Mouse (Mus musculus) heart, postnatal 4 days (tissue): ENCODE data around the gene Npm3. TPM values are rescaled to one million over a fixed set of nuclear protein-coding genes. Genes with fewer than 3 reads are reported as not detected.

Source experiments
- DNase-seq: peaks from one replicate; pipeline ENCODE4 v3.0.0; 2021
- total RNA-seq, 2 experiments: library from RNA; stranded (reverse); gene quantifications; 2 replicates each; pipeline ENCODE4 v1.2.3; 2021

The Npm3 gene
- total RNA-seq, 2 experiments from 2014 or later = 25.4 to 27.8 TPM

DNA sequence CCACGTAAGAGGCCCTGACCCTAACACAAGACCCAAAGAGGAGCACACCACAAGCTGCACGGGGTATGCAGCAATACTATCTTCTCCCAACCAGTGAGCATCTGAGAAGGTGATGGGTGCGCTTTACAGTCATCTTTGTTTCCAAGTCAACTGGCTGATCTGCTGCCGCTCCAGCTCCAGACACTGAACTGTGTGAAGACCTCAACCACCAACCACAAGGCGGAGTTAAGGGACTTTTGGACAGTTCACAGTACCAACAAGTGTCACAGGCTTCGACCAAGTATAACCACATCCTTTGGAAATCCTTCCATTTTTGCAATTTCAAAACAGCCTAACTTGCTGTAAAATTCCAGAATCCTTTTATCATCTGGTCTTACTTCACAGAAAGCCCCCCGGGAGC is 2.5 kb upstream of the Npm3 start:
- no peak for DNase-seq

DNA sequence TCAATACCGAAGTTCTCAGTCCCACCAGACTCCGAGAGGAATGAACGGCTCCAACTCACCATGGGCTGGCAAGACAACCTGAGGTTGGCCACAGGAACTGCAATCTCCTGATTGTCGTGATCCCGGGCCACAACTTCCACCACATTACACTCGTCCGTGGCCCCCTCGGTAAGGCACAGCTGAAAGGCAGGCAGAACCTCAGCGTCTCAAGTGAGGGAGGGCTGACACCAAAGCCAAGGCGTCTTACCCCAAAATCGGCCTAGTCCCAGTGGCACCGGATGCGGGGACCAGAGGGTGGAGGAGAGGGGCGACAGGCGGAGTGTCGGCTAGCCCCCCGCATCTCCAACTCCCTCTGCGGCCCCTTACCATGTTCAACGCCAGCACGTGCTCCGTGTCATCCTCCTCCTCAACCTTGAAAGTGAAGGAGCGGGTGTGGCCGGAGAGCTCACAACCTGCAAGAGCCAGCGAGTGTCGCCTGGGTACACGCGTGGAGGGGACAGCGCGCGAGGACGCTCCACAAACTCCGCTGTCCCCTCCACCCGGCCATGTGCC is 624 bp downstream of the Npm3 start:
- DNase-seq = no peak

DNA sequence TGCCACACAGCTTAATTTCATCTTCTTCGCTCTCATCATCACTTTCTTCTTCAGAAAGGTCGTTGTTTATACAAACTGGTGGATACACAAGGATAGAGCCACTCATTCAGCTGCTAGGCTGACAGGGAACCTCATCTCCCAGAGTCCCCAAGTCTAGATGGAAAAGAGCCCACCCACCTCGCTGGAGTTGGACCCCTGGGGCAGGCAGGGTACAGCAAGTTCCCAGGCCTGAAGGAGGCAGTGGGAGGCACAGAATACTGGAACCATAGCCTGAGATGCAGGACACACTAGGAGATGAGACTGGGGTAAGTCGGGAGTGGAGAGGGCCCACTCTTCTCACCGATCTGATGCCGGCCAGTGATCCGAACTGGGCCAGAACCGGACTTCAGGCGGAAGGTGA is 1.2 kb downstream of the Npm3 start:
- no peak for DNase-seq

DNA sequence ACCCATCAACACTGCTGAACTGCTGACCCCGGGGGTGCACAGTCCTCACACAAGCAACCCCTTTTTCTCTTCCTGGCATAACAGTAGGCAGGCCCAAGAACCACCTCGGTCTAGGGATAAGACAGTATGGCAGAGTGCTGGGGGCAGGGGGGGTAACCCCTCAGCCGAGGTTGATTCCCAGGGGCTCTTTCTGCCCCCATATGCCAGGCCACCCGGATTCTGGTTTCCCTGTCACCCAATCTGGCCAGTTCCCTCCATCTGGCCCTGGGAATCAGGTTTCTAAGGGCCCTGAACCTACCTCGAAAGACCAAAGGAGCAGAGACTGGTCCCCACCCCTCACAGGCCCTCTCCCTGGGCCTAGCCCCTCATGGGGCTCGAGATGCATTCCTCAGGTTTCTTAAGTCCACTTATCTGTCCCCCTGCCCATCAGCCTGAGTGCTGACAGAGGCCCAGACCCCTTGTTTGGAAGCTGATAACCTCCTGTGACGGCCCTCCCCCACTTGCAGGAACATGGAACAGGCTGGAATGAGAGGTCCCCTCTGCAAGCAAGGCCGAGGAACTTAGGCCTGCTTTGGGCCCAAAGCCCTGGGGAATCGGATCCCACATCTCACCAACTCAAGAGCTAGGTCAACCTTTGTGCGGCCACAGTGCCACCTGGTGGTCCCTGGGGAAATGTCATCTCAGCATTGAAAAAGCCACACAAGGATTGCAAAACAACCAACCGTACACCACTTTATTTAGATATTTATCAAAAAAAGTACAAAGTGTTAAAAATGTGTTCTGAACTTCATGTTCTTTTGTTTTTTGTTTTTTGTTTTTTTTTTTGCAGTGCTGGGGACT is 2.1 kb downstream of the Npm3 start:
- DNase-seq = peak; percentile 90

DNA sequence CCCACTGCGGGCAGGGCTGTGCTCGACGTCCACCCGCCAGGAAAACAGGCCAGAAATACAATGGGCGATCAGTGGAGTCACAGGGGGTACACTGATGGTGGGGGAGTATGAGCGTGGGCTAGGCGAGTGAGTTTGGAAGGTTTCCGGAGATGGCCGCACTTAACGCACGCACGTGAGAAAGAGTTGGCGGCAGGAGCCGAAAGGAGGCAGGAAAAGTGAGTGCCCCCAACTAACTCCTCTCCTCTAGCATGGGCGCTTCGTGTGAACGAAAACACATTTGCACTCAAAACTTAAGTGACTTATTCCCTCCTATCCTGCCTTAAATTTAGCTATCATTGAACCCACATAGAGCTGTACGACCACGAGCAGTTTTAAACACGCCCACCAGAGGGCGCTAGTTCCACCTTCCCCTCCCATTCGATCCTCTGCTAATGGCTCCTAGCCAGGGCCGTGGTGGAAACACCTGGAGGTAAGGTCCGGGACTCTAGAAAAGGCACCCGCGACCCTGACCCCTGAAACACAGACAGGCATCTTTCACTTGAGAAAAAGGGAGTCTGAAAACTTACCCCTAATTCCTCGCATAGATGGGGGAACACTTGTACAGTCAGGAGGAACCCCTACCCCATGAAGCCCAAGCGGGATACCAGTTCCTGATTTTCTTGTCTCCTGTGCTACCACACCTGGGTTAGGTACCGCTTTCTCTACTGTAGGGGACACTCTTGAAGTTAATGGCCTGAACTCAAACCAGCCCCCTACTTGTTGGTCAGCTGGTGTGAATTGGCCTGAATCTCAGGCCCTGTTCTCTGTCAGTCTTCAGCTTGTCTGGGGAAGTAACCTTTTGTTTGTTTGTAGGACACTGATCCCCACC is 3.0 kb downstream of the Npm3 start:
- peak; percentile 84 for DNase-seq

DNA sequence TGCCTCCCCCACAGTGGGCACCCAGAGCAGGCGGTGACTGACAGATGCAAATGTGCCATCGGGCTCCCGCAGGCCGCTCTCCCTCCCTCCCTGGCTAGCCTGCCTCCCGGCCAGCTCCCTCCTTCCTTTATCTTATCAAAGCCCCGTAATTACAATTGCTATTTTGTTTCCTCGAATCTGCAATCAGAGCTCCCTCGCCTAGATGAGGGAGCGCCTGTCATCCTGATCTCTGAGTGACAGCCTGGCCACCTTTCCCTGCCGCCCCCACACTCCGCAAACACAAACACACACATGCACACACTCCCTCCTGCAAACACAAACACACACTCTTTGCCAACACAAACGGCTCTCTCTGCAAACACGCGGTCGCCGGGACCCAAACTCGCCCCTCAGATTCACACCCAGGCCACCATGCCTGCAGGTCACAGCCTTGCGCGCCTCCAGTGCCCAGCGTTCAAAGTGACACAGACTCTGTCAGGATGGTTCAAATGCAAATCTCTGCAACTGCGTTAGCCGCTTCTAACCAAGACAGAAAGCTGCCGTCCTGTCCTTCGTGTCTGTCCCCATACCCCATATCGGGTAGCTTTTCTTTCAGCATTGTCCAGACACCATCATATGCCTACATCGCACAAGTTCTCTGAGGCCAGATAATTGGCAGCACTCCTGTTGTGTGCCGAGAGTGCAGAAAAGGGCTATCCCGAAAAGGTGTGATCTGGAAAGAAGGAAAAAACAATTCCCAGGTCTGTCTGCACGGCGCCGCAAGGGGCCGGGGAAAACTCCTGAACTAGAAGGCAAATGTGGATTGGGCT is 3.8 kb downstream of the Npm3 start:
- DNase-seq = no peak

DNA sequence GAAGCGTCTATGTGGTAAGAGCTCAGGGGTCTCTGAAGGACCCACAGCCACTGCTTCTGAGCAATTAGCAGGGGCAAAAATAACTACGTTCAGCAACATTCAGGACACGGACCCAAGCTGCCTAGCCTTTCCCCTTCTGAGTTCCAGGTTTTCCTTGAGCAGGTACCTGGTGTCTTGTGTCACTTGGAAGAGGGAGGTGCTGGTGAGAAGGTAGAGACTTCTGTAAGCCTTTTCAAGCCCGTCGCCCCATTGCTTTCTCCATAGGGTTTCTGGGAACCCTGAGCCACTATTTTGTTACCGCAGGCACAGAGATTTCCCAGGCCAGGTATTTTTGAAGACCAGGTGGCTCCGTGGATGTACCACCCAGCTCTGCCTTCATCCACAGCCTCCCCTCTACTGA is 5.8 kb downstream of the Npm3 start:
- DNase-seq = no peak

DNA sequence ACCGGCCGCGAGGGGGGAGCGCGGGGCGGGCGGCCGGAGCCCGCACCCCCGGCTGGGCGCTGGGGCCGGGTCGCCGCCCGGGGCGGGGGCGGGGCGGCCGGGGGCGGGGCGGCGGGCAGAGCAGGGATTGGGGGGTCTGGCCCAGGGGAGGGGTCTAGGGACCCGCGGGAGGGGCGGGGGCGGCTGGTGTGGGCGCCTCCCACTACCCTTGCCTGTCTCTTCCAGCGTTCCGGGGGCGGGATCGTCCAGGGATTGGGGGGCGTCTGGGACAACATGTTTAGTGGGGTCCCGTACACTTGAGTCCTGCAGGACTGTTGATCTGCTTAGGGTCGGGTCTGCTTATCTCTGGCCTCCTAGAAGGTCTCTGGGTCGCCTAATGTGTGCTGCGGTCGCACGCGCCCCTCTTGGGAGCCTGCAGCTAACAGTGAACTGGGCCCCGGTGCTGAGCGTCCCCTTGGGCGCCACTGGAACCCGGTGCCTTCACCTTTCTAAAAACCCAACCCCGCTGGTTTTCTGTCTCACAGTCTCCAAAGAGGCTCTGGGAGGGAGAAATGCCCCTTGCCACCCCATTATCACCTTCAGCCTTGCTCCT is 6.3 kb downstream of the Npm3 start:
- DNase-seq = no peak

DNA sequence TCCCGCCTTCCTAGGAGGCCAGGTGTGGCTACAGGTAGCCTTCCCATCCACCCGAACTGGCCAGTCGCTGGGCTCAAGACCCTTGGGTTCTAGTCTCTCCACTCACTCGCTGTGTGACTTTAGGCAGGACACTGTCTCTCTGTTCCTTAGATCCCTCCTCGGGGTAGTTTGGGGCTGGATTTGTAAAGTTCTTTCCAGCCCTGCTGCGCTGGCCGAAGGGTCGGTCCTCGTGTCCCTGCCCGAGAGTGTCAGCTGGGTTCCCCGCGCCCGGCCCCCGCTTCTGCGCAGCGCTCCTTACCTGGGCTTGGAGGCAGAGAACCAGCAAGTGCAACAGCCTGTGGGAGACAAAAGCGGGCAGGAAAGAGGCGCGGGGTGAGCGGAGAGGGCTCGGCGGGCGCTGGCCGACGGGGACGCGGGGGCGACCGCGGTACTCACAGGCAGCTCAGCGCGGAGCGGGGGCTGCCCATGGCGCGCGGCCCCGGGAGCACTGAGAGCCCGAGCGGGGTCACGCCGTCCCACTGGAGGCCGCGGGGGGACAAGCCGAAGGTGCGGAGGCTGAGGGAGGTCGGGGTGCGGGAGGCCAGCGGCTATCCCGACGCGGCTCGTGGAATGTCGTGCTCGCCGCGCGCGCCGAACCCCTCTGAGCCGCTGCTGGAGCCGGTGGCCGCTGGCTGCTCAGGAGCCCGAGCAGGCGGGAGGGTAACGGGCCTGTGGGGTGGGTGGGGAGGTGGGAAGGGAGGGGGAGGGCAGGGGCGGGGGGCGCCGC is 7.0 kb downstream of the Npm3 start, which contains the start of gene Fgf8:
Gene Fgf8, minus strand, starts transcription at position 698 of the 766 bp plus-strand sequence.
- DNase-seq = peak; percentile 28

DNA sequence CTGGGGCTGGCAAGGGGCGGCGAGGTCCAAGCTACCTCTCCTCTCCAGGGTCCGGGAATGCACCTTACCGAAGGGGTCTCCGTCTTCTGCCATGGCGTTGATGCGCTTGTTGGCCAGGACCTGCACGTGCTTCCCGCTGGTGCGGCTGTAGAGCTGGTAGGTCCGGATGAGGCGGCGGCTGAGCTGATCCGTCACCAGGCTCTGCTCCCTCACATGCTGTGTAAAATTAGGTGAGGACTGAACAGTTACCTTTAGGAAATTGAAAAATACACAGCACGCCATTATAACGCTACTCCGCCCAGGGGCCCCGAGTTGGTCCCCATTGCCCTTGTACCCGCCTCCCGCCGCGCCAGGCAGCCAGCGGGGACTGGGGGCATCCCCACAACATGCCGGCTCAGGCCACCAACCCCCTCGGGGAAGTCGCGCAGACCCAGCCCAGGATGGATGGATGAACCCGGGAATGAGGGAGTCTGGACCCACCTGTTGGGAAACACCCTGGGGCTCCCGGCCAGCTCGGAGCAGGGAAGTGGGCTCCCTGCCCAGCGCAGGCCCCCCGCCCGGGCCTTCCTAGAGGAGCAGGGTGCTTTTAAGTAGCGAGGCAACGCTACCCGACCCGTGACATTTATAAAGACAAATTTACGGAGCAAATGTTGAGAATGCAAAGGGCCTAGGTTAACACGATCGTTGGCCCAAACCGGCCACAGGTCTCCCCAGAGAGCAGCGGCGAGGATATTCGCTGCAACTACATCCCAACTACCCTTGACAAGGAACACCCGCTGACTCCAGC is 7.8 kb downstream of the Npm3 start:
- DNase-seq = no peak

DNA sequence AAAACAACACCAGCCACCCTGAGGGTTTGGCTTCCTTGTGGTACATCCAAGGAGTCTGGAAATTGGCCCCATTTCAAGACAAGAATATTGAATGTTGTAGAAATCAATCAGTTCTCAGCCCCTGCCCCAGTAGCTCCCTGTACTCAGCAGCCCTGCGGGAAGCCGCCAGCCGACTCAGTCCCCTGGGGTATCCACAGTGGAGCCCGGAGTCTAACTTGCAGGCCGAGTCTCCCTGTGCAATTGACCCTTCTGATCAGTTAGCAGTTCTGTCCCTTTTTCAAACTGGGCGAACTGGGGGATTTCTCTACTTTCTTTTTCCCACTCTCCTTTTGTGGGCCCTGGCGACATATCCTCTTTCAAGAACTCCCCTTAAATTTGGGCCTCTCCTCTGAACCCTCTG is 8.6 kb downstream of the Npm3 start:
- DNase-seq = no peak

DNA sequence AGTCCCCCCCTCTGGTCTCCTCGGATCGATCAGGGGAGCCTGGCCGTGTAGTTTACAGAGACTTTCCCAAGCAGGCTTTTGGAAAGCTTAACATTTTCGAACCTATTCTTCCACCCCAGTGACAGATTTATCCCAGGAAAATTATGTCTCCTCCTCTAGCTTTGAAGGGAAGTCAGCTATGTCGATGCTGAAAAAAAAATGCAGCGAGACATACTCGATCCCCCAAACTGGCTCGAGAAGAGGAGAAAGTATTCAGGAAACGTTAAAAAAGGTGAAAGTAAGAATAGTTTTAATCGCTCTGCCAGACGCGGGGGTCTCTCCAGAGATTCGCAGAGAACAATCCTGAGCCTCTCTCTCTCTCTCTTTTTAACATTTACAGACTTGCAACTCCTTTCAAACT is 9.2 kb downstream of the Npm3 start:
- no peak for DNase-seq

DNA sequence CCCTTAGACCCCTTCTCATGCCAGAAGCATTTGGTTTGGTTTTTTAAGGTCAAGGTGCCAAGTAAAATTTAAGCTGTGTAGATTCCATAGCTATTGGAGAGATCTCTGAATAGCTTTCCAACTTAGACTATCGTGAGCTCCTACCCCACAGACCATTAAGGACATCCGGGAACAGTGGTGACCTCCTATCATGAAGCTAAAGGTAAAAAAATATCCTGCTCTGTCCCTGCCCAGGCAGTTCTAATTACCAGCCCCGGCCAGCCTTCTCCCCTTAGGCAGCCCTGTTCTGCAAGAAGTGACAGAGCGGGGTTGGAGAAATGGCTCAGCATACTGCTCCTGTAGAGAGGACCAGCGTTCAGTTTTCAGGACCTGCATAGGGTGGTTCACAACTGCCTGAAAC is 10.9 kb downstream of the Npm3 start:
- DNase-seq = no peak

DNA sequence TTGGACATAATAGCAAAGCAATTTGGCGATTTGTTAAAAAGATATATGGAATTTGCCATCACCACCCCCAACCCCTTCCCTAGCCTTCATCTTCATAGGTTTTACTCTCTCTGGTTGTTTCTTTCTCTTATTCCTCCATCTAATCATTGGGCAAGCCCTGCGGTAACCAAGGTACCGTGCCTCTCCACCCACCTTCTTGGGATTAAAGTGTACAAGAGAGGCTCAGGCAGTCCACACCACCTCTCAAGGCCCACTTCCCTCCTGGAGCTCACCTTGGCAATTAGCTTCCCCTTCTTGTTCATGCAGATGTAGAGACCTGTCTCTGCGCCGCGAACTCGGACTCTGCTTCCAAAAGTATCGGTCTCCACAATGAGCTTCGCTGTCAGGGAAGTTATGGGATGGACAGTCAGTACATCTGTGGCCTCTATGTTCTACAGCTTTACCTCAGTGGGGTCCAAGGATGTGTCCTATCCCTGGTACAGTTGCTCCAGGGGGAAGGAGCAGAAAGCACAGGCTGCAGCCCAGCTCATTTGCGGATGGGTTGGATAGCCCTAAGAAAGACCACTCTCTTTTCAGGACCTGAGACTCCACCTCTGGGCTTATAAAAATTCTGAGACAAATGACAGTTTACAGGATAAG is 11.4 kb downstream of the Npm3 start:
- no peak for DNase-seq

DNA sequence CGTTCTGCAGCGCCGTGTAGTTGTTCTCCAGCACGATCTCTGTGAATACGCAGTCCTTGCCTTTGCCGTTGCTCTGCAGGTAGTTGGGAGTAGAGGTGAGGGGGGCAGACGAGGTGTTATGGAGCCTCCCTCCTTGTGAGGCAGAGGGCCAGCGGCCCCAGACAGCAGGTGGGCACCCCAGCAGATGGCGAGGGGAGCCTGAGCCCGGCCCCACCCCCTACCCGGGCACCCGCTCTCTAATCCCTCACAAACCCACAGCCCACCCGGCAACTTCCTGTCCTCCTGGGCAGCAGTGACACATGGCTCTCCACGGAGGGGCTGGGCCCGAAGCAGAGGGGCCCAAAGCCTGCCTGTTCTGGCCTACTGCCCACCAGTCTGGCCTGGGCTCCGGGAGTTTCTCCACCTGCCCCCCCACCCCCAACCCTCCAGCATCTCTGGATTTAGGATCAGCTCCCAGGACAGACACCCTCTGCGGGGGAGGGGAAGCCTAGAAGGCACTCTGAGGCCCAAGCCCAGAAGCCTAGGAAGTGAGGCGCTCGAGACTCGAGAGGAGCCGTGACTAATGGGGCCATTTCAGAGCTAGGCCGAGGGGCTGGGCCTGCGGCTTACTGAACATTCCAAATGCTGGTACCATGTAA is 12.1 kb downstream of the Npm3 start:
- no peak for DNase-seq

DNA sequence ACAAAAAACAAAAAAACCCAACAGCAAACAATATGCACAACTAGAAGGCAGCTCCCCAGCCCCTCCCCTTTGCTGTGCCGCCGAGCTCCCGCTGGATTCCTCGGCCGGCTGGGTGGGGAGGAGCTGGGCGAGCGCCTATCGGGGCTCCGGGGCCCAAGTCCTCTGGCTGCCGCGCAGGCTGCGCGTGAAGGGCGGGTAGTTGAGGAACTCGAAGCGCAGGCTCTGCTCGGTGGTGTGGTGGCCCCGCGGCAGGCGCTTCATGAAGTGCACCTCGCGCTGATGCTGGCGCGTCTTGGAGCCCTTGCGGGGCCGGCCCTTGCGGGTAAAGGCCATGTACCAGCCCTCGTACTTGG is 12.6 kb downstream of the Npm3 start:
- peak; percentile 71 for DNase-seq

DNA sequence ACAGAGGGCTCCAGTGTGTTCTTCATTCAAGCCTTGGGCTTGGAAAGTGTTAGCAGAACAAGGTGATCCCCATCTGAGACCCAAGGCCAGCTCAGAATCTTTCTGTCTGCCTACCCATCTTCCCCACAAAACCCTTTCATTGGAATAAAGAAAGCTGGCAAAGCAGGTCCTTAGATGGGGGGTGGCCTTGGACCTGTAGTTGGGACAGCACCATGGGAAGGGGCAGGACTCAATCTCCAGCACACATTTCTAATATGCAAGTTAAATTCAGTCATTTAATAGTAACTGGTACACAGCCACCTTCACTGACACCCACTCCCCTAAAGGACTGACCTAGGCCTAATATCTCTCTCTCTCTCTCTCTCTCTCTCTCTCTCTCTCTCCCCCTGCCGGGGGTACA is 13.2 kb downstream of the Npm3 start:
- no peak for DNase-seq

DNA sequence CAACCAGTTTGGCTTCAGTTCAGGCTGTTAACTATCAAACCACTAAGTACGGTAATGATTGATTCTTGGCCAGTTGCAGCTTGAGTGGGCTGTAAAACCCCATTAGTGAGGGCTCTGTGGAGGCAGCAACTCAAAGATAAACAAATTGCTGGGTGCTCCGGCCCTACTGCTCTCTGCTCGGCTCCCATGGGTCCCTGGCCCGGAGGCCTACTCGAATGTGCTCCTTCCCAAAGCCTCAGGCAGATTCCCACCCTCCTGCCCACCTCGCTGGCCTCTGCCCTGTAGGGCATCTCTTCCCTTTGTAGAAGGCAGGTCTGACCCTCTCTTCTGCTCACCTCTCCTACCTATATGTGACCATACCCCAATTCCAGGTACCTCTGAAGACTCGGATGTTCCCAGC is 14.6 kb downstream of the Npm3 start:
- DNase-seq = no peak

DNA sequence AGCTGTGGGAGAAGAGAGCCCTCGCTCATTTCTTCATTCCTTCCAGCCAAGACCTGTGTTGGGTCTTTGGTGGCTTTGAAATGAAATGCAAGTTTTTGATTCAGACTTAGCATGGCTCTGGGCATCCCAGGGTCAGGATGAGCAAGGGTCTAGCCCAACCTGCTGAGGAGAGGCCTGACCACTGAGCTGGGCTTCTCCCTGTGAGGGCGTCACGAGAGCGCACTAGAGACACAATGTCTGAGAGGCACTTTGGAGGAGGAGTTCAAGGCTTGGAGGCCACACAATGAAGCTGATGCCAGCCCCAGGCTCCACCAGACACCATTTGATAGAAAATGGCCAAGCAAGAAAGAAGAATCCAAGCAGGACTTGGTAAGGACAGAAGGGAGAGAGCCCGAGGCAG is 15.2 kb downstream of the Npm3 start:
- no peak for DNase-seq

DNA sequence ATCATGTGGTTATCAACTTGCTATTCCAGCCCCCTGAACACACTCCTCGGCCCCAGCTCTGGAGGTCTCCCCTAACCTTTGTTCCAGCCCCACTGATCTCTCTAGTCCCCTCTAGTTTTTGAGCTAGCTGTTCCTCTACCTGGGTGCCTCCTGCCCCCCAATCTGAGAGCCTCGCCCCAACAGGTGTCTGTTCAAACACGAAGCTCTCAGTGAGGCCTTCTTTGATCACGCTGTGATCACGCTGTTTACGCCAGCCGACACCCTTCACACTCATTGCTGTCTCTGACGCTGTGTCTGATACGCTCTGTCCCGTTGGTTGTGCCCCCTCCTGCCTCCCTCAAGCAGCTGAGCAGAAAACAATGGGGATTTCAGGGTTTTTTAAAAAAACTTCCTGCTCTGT is 15.8 kb downstream of the Npm3 start:
- no peak for DNase-seq
